Mouse (Mus musculus) cerebellum, adult 2 months (tissue): ENCODE results near the gene Cers3. TPM values are rescaled to one million over a fixed set of nuclear protein-coding genes. Genes with fewer than 3 reads are reported as not detected.

Experiments used
- DNase-seq, 2 experiments: peaks; one replicate each; pipeline ENCODE4 v3.0.0; 2021
- H3K27ac ChIP-seq: fragments of 200-500 bp; 2 replicates; pipeline ENCODE4 v1.5.1; 2012; ENCODE audit warnings: low read length, control low read depth, inconsistent platforms; ENCODE audit not compliant: insufficient read depth
- H3K27me3 ChIP-seq: fragments of 200-500 bp; 2 replicates; pipeline ENCODE4 v1.6.1; 2012; ENCODE audit warnings: inconsistent platforms, mild to moderate bottlenecking, low read length, moderate library complexity; ENCODE audit not compliant: control insufficient read depth, insufficient read depth
- H3K4me1 ChIP-seq: fragments of 200-500 bp; 2 replicates; pipeline ENCODE4 v1.6.1; 2011; ENCODE audit warnings: low read length; ENCODE audit not compliant: control insufficient read depth, insufficient read depth
- H3K4me3 ChIP-seq: fragments of 200-500 bp; replicated peaks from 2 replicates; pipeline ENCODE3; 2011; ENCODE audit warnings: mild to moderate bottlenecking, low read depth, low read length, control low read depth; ENCODE audit not compliant: insufficient read depth
- CTCF ChIP-seq: fragments of 200-500 bp; IDR thresholded peaks from 2 replicates; pipeline ENCODE4 v1.5.1; 2011; ENCODE audit warnings: low read depth, mild to moderate bottlenecking, control low read depth, low read length, moderate library complexity, borderline replicate concordance; ENCODE audit not compliant: insufficient read depth
- POLR2A ChIP-seq: fragments of 200-500 bp; IDR thresholded peaks from 2 replicates; pipeline ENCODE4 v1.6.1; 2011; ENCODE audit warnings: low read length, control low read depth, borderline replicate concordance; ENCODE audit not compliant: insufficient read depth
- WGBS: fragments of 180-500 bp; shearing (Covaris S2); methylation state at CpG from one replicate; pipeline ENCODE4 v1.1.7; 2018; 5-methylcytosine and 5-hydroxymethylcytosine counted together
- polyA plus RNA-seq: library from polyadenylated mRNA; depleted of rRNA; stranded (reverse); fragments of >200 nt; gene quantifications from 2 replicates; pipeline ENCODE4 v1.2.3, GENCODE M21; 2012

The Cers3 gene
- polyA plus RNA-seq, 1 experiment, result 0.20 TPM

DNA sequence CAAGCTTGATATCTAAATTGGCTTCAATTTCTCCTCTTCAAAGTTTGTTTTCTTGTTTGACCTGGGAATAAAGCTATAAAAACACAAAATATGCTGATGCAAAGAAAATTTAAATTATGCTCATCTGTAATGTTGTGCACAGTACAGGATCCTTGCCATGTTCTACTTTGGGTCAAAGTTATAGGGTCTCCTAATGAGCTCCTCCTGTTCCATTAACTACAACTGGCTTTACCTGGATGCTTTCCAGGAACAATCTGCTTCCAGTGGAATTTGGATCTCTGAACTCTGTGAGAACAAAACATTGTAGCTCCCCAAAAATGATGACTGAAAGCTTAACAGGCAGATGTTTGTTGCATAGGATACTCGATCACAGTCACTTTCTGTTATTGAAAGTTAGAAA, 6.7 kb downstream of the Cers3 start:
- no peak for DNase-seq
- Histone ChIP-seq H3K4me3 (no peak overlapping the region), H3K27me3 (no peaks in the 10 kb centered on the region), H3K4me1 (no peaks in the 10 kb centered on the region; the same call in 1 of the 2 replicates), H3K27ac (no peak overlapping the region)
- WGBS, result 79% methylated on average over 1 of the region's 1 CpGs
- TF ChIP-seq POLR2A (no peak), CTCF (no peak)

- DNase-seq, result no peak
- no peaks in the 10 kb centered on the region for H3K27me3 ChIP-seq
- no peak overlapping the region for H3K27ac ChIP-seq
- TF ChIP-seq CTCF (no peak), POLR2A (no peak)
- H3K4me1 ChIP-seq, result no peaks in the 10 kb centered on the region; the same call in 1 of the 2 replicates
- no peak overlapping the region for H3K4me3 ChIP-seq
- WGBS, result 80% methylated on average over 8 of the region's 8 CpGs
Observed at GRCm38 (mm10) chr7:66753816-66754215, 10.5 kb downstream of the Cers3 start.

- Histone ChIP-seq H3K27me3 (no peaks in the 10 kb centered on the region), H3K4me3 (no peak overlapping the region), H3K4me1 (no peaks in the 10 kb centered on the region; the same call in 1 of the 2 replicates), H3K27ac (no peak overlapping the region)
- DNase-seq, result no peak
- TF ChIP-seq CTCF (no peak), POLR2A (no peak)
- WGBS, result 86% methylated on average over 7 of the region's 7 CpGs
Observed at GRCm38 (mm10) chr7:66755611-66756010, 12.3 kb downstream of the Cers3 start.

- no peak for DNase-seq
- 88% methylated on average over 5 of the region's 5 CpGs for WGBS
- Histone ChIP-seq H3K27me3 (no peaks in the 10 kb centered on the region), H3K4me1 (no peaks in the 10 kb centered on the region), H3K27ac (no peak overlapping the region), H3K4me3 (no peak overlapping the region)
- TF ChIP-seq CTCF, result no peak
- no peak for TF ChIP-seq POLR2A
Observed at GRCm38 (mm10) chr7:66769902-66770301, 26.6 kb downstream of the Cers3 start.

GRCm38 (mm10) chr7:66770706-66771105, 27.4 kb downstream of the Cers3 start:
- Histone ChIP-seq H3K27me3 (no peaks in the 10 kb centered on the region), H3K4me1 (no peaks in the 10 kb centered on the region), H3K27ac (no peak overlapping the region), H3K4me3 (no peak overlapping the region)
- WGBS, result 51% methylated on average over 3 of the region's 3 CpGs
- TF ChIP-seq CTCF (no peak), POLR2A (no peak)
- no peak for DNase-seq

GRCm38 (mm10) chr7:66771252-66771651, 27.9 kb downstream of the Cers3 start:
- H3K4me3 ChIP-seq, result no peak overlapping the region
- no peaks in the 10 kb centered on the region for H3K4me1 ChIP-seq
- TF ChIP-seq POLR2A, result no peak
- TF ChIP-seq CTCF, result no peak
- no peak overlapping the region for H3K27ac ChIP-seq
- WGBS, result 95% methylated on average over 6 of the region's 6 CpGs
- DNase-seq, result no peak
- H3K27me3 ChIP-seq, result no peaks in the 10 kb centered on the region

- TF ChIP-seq POLR2A (no peak), CTCF (no peak)
- 41% methylated on average over 2 of the region's 2 CpGs for WGBS
- Histone ChIP-seq H3K4me1 (no peaks in the 10 kb centered on the region), H3K27ac (no peak overlapping the region), H3K27me3 (no peaks in the 10 kb centered on the region), H3K4me3 (no peak overlapping the region)
- no peak for DNase-seq
Observed at GRCm38 (mm10) chr7:66779411-66779810, 36.1 kb downstream of the Cers3 start.

GRCm38 (mm10) chr7:66779944-66780942, 36.9 kb downstream of the Cers3 start:
- 85% methylated on average over 10 of the region's 10 CpGs for WGBS
- H3K27me3 ChIP-seq, result no peaks in the 10 kb centered on the region
- no peaks in the 10 kb centered on the region for H3K4me1 ChIP-seq
- H3K4me3 ChIP-seq, result no peak overlapping the region
- H3K27ac ChIP-seq, result no peak overlapping the region
- no peak for DNase-seq
- TF ChIP-seq CTCF (no peak), POLR2A (no peak)

DNA sequence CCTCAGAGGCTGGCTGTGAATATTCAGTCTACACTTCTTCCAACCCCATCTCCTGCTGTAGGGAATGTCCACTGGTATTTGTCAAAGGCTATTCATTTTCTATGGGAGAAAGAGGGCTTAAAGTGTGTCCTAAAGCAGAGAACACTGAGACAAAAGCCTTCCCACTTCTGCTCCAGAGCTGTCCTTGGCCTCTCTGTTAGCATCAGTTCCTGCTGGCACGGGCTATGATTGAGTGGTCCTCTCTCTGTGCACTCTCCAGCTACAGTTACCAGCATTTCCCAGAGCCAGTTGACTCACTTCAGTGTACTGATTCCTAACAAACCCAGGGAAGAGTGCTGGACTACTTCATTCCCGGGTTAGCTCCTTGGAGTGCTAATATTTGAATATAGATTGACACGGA, 43.2 kb downstream of the Cers3 start:
- Histone ChIP-seq H3K4me3 (no peak overlapping the region), H3K27me3 (no peaks in the 10 kb centered on the region), H3K27ac (no peak overlapping the region), H3K4me1 (no peaks in the 10 kb centered on the region)
- WGBS, result 85% methylated on average over 3 of the region's 3 CpGs
- no peak for DNase-seq
- TF ChIP-seq POLR2A (no peak), CTCF (no peak)
